Mouse (Mus musculus): ENCODE results near the gene Kcnc2. TPM values are rescaled to one million over a fixed set of nuclear protein-coding genes. Genes with fewer than 3 reads are reported as not detected.

The Kcnc2 gene
- polyA plus RNA-seq, 1 experiment from 2014 or later: 5.7 TPM

DNA sequence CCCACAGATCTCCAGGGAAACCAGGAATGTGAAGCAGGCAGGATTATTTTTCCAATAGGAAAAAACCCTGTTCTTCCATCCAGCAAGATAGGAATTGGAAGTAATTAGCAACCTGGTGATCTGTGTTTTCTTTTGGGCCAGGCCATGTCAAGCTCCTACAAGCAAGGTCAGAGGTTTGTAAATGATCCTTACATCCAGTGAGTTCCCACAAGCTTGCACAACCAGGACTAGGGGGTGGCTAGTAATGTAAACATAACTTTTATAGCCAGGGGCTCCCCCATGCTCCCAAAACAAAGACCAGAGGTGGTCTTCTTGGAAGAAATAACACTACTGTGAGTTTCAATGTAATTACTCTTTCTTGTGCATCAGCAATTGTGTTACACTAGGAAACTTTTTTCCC is 214.9 kb downstream of the Kcnc2 start:
- Histone ChIP-seq H3K4me1 (no peaks in the 10 kb centered on the region), H3K4me2 (no peak overlapping the region), H3K4me3 (replicated peaks) (no peak overlapping the region), H3K9ac (no peak overlapping the region), H3K27me3 (no peaks in the 10 kb centered on the region), H3K27ac (no peak overlapping the region), H3K36me3 (no peaks in the 10 kb centered on the region), H3K9me3 (replicated peaks) (no peaks in the 10 kb centered on the region)
- ATAC-seq (replicated peaks; ENCODE audit: low FRiP score): peak; percentile 96

DNA sequence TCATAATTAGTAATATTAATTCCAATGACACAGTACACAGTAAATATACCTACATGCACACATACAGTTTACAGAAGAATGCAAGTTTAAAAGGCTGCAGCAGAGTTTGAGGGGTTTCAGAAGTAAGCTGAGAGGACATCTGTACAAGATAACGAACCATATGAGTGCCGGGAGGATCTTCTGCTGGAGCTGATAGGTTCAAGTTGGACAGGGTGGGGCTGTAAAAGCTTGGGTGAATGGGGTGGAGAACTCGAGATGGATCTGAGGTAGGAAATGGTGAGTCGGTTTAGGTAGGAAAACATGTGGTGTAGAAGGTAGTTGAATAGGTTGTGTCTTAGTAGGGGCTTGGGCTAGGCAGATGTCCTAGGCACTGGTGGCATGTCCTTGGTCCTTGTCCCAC is 217.8 kb downstream of the Kcnc2 start:
- H3K27ac ChIP-seq: no peak overlapping the region
- H3K36me3 ChIP-seq: no peaks in the 10 kb centered on the region
- H3K9ac ChIP-seq: no peak overlapping the region
- H3K4me2 ChIP-seq: no peak overlapping the region
- 0 out of 2 replicates have a peak, but pooled peaks cover 4% of the 10 kb centered on the region for H3K9me3 ChIP-seq (replicated peaks)
- no peaks in the 10 kb centered on the region for H3K4me1 ChIP-seq
- WGBS: 86% methylated on average over 4 of the region's 4 CpGs
- no peak overlapping the region for H3K4me3 ChIP-seq (replicated peaks)
- no peaks in the 10 kb centered on the region for H3K27me3 ChIP-seq
- no peak for ATAC-seq (replicated peaks; ENCODE audit: low FRiP score)

Other genes starting within 250 kb of the Kcnc2 start
- not detected in 2 replicates for gene Glipr1l1, start 210.9 kb upstream of the Kcnc2 start, polyA plus RNA-seq (2015; fragmentation: Nextera tagmentation; extraction: Ambion mirVana)
- gene Glipr1l2, start 187.8 kb upstream of the Kcnc2 start, polyA plus RNA-seq (2015; fragmentation: Nextera tagmentation; extraction: Ambion mirVana): not detected in 2 replicates
- gene Glipr1l3, start 110.8 kb upstream of the Kcnc2 start, polyA plus RNA-seq (2015; fragmentation: Nextera tagmentation; extraction: Ambion mirVana): not detected in 2 replicates
- 0.40 and 0.86 TPM in 2 replicates for gene Caps2, start 107.5 kb upstream of the Kcnc2 start, polyA plus RNA-seq (2015; fragmentation: Nextera tagmentation; extraction: Ambion mirVana)